Mouse (Mus musculus): ENCODE results near the gene Sesn2.
A peak's percentile ranks its signal among the peaks of the same experiment; 100 is the strongest.
"Not testable (repeated sequence)": the region's sequence is repeated elsewhere in the genome, so short reads cannot be mapped to it uniquely, and the experiment has no call there.

Gene Sesn2

DNA sequence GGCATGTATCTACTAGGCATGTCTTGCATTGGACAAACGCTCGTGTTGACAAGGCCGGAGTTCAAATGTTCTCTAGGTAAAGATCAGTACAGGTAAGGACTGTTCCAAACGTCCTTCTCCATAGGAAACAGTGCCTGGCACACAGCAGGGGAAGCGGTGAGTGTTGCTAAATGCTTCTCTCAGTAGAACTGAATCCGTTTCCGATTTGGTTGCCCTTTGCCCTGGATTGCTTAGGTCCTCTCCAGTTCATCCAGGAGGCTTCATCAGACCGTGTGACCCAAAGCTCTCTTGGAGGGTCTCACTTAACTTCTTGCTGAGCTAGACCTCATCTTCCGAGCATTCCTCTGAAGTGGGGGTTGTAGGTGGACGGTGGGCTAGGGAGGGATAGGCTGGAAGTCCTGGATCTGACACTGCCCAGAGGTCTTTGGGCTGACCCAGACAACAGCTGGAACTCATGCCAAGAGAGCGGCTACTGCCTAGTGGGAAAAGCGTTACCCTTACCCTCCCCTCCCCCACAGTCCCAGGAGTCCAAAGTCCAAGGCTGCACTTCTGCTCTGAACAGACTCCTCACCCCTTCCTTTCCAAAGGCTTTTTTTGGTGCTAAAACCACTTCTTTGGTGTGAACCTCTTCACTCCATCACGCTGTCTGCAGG lies 27.2 kb downstream of the Sesn2 start:
- DNase-seq (ENCODE audit: low read depth, low spot score): no peak

DNA sequence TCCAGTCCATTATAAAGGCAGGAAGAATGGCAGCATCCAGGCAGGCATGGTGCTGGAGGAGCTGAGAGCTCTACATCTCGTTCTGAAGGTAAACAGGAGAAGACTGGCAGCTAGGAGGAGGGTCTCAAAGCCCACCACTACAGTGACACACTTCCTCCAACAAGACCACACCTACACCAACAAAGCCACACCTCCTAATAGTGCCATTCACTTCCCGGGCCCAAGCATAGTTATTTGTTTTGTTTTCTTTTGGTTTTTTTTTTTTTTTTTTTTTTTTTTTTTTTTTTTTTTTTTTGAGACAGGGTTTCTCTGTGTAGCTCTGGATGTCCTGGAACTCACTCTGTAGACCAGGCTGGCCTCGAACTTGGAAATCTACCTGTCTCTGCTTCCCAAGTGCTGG lies 28.2 kb downstream of the Sesn2 start:
- DNase-seq (ENCODE audit: low read depth, low spot score): not testable (repeated sequence)

- DNase-seq (ENCODE audit: low read depth, low spot score): no peak
These were observed 32.5 kb downstream of the Sesn2 start for GRCm38 (mm10) chr4:132477833-132478232.

DNA sequence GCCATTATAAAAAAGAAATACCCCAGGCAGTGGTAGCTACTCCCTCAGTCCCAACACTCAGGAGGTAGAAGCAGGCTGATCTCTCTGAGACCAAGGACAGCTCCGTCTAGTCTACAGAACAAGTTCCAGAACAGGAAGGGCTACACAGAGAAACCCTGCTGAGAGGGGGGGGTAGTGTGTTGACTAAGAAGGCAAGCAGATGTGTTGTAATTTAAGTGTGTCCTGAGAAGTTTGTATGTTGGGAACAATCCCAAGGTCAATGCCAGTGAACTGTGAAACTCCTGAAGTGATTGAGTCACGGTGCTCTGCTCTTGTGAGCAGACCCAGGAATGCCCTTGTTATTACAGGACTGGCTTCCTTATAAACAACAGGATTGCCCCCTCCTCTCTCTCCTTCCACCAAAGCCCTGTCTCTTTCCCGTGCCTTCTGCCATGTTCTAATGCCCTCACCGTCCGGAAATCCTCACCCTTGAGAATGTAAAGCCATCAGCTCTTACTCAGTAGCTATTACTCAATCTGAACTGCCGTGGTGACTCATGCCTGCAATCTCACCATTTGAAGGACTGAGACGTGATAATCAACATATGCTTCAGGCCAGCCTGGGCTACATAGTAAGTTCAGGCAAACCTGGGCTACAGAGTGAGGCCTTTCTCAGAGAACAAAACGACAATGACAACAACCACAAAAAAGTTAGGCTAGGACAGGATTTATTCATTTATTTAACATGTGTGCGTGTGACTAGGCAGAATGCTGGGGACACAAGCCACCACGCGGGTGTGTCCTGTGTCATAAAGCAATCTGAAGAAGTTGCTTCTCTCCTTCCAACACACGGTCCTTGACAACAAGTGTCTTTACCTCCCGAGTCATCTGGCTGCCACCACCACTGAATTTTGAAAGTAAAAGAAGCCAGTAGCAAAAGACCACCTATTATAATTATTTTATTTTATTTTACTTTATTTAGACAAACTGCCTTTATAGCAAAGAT lies 34.1 kb downstream of the Sesn2 start:
- peak; percentile 87 for DNase-seq (ENCODE audit: low read depth, low spot score)

DNA sequence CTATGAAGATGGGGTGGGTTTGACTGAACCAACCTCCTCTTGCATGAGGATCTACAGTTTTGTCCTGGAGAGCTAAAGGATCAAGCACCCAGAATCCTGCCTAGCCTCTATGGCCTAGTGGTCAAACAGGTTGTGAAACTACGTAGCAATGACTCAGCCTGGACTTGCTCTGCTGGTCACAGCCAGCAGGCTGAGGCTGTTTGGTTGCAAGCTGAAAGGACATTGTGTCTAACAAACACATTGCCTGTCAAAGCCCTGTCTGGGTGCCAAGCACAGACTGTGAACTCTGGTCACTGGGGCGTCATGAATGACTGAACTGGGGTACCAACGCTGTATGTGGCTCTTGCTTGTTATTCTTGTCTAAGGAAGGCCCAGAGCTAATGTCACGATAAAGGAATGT lies 35.7 kb downstream of the Sesn2 start:
- DNase-seq (ENCODE audit: low read depth, low spot score): no peak

DNA sequence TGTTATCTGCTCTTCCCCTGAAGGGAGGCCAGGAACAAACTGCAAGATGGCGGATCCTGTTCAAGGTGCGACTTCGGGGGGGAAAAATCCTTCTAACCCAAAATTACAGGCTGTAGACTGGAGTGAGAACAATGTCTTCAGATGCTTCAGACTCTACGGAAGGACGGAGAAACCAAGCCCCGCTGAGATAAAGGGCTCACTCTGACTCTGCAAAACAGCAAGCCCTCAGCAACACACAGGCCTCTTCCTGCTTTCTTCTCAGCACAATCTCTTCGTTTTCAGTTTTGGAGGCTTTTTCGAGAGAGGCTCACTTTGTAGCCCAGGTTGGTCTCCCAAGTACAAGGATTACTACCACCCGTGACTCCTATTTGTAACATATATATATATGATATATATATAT lies 36.9 kb downstream of the Sesn2 start:
- DNase-seq (ENCODE audit: low read depth, low spot score): no peak

DNA sequence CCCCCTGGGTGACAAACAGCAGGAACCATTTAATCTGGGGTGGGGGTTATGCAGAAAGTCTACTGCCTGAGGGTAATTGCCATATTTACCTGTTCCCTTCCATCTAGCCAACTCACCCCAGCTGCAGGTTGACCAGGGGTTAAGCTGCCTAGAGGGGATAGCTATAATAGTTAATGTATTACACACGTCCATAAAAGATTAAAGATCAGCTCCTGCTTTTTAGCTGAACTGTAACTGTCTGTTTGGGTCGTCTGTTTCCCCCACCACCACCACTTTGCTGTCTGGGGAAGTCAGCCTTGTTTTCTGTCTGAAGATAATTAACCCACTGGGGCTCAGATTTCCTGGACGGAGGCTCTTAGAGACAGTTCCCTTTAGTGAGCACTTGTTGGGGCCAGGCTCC lies 40.4 kb downstream of the Sesn2 start:
- no peak for DNase-seq (ENCODE audit: low read depth, low spot score)

DNA sequence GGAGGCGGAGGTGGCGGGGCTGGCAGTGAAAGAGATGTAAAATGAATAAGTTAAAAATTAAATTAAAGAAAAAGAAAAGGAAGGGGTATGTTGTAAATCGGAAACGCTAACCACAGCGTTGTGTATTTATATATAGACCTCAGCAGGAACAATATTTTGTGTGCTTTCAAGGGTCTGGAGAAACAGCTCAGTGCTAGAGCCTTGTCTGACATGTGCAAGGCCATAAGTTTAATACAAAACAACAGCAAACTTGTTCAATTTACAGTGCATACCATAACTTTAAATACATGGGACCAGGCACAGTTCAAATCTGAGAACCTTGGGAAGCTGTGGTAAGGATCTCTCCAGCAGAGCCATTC lies 46.1 kb downstream of the Sesn2 start:
- DNase-seq (ENCODE audit: low read depth, low spot score): no peak

DNA sequence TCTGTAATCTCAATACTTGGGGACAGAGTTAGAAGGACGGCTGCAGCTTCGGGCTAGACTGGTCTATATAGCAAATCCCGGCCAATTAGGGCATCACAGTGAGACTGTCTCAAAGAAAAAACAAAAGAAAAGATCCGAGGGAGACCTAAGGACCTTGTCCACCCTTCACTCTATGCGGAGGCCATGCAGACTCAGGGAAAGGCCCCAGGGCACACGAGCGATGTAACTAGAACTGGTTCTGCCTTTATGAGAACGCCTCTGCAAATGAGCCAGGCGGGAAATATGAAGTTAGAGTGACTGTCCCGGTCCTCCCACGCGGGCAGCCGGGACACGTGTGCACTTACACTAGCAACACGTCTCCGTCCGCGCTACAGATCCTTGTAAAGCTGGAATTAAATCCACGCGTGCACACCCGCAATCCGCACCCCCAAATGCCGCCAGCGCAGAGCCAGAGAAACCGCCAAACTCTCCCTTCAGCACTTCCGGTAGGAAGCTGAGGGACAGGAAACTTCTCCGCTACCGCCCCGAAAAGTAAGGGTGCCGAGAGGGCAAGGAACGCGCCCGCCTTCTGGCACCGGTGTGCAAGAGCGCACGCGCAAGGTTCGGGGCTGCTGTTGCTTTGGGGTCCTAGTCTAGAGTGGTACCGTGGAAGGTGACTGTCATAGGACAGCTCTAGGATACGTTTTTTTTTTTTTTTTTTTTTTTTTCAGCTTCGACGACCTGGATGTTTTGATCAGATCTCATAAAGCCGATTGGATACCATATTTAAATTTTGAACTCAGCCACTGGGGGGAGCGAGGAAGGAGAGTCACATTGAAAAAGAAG lies 46.7 kb downstream of the Sesn2 start, which contains the start of gene Med18:
Gene Med18, minus strand, starts transcription at position 492 of the 825 bp plus-strand sequence.
- peak; percentile 98 for DNase-seq (ENCODE audit: low read depth, low spot score)

DNA sequence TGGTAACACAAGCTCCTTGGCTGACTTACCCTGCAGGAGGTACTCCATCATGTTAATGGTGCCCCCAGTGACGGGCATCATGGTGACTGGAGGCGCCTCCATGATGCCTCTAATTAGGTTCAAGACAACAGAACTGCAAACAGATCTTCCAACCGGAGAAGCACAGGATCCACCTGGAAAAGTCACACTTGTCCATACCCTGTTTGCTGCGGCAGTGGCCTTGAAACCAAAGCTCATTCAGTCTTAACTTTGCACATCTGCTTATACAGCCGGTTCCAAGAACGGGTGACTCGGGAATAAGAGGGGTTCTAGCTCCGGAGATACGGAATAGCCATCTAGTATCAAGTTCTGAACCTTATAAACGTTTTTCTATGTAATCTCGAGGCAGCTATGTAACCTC lies 47.5 kb downstream of the Sesn2 start:
- DNase-seq (ENCODE audit: low read depth, low spot score): peak; percentile 21

DNA sequence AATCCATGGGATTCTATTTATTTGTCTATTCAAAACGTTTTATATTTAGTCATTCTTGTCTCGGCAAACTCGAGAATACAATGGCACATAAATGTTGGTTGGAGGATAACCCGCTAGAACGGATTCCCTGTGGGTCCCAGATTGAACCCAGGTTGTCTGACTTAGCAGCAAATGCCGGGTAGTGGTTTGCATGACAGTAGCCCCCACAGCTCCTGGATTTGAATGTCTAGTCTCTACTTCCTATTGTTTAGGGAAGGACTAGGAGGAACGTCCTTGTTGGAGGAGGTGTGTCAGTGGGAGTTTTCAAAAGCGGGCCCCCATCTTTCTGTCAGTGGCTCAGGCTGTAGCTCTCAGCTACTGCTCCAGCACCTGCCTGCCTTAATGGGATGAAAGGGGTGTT lies 50.1 kb downstream of the Sesn2 start:
- peak; percentile 91 for DNase-seq (ENCODE audit: low read depth, low spot score)

DNA sequence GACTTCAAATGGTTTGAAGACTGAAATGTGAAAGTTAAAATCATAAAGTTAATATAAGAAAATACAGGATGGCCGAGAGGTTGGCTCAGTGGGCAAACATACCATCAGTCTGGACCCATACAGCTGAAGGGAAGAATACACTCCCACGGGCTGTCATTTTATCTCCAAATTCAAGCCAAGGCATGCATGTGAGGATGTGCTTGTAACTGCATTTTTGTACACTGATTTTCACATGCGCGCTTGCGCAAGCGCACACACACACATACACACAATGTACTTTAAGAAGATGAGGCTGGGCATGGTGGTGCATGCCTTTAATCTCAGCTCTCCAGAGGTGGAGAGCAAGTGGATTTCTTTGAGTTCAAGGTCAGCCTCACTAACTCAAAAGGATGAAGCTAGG lies 54.7 kb downstream of the Sesn2 start:
- no peak for DNase-seq (ENCODE audit: low read depth, low spot score)

DNA sequence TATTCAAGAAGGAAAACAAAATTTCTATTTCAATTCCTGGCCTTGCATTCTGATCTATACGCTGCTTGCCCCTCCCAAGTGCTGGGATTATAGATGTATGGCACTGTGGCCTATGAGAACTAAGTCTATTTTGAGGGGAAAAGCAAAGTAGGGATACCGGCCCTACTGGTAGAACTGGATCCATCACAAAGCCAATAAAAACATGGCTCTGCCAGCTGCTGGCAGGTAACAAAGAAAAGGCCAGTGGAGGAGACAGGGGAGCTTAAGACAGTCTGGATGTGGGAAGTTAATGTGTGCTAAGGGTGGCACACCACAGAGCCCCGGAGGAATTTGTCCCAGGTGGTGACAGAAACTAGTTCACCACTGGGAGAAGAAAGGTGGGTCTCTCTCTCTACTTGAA lies 55.2 kb downstream of the Sesn2 start:
- DNase-seq (ENCODE audit: low read depth, low spot score): no peak

DNA sequence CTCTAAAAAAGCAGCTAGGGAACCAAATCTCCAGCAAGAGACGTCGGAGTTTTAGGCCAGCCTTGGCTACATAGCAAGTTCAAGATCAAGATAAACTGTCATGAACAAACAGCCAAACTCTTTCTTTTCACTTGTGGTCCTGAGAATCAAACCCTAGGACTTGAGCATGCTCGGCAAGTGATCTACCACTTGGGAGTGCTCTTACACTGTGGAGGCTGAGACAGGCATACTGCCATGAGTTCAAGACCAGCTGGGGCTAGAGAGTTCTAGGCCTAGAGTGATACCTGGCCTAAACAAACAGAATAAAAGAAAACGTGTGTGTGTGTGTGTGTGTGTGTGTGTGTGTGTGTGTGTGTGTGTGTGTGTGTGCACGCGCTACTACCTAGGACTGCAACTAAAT lies 56.1 kb downstream of the Sesn2 start:
- peak; percentile 36 for DNase-seq (ENCODE audit: low read depth, low spot score)

DNA sequence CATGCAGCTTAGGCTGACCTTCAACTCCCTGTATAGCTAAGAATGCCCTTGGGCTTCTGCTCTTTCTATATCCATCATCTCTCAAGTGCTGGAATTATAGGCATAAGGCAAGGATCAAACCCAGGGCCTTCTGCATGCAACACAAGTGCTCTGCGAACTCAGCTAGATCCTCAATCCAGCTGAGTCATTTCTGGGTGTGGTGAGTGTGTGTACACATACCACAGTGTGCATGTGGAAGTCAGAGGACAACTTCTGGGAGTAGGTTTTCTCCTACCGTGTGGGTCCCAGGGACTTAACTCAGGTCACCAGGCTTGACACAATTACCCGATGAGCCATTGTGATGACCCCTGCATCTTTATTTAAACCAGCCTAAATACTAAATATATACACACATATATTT lies 60.5 kb downstream of the Sesn2 start:
- DNase-seq (ENCODE audit: low read depth, low spot score): peak; percentile 33

- no peak for DNase-seq (ENCODE audit: low read depth, low spot score)
These were observed 64.2 kb downstream of the Sesn2 start for GRCm38 (mm10) chr4:132446105-132446504.

GRCm38 (mm10) chr4:132444516-132444915 lies 65.8 kb downstream of the Sesn2 start:
- DNase-seq (ENCODE audit: low read depth, low spot score): no peak

All from R1 (cell line).